Mouse (Mus musculus): Measurements from ENCODE around the gene Apol7e.
"Not testable (repeated sequence)": the region's sequence is repeated elsewhere in the genome, so short reads cannot be mapped to it uniquely, and the experiment has no call there.

DNA sequence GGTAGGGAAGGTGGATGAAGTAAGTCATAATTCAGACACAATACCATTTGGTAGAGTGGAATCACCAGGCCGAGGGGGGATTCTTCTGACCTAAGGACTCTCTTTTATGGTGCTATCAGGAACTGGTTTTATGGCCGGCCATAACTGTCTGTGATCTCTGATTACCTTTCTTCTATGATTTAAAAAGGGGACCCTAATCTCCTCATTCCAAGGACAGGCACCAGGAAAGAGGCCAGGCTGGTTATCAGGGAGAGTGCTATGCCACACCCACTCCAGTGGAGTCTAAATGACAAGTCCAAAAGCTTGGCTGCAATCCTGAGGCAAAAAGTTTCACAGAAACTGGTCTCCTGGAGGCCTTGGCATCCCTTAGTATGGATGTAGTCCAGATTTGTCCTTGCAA, 36.8 kb upstream of the Apol7e start:
- not testable (repeated sequence) for TF ChIP-seq CHD2 (IDR thresholded peaks at IDR 0.05; ENCODE audit: low read depth, low read length); HCFC1 (IDR thresholded peaks at IDR 0.05; ENCODE audit: borderline replicate concordance, insufficient read depth, low read length)

All from ES-E14 (cell line).